Mouse (Mus musculus): ENCODE data around the gene Rrp36. TPM values are rescaled to one million over a fixed set of nuclear protein-coding genes. Genes with fewer than 3 reads are reported as not detected.

Rrp36 gene
- polyA plus RNA-seq, 1 experiment from 2014 or later = 54.0 TPM

DNA sequence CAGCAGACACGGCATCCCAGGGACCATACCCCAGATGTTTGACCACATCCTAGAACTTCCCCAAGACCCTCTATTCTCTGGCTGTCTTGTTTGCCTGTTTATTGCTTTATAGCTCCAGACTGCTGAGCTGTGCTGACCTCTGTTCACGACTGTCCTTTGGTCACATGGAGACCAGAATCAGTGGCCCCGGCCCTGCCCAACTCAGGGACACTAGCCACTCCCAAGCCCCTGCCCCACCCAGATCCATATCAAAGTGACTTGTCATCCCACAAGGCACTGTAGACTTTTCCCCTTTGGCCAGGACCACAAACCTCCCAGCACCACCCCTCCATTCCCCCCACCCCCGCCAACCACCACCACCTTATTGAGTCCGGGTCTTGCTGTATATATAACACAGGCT lies 25.1 kb upstream of the Rrp36 start:
- Histone ChIP-seq H3K4me2 (ENCODE audit: low read depth, low read length) (no peak overlapping the region), H3K9me3 (replicated peaks; ENCODE audit: control insufficient read depth, low read length) (no peaks in the 10 kb centered on the region), H3K27ac (replicated peaks; ENCODE audit: low read depth, low read length) (no peak overlapping the region), H3K4me1 (ENCODE audit: control insufficient read depth, insufficient read depth, low read length) (peaks cover 10% of the 10 kb centered on the region), H3K36me3 (replicated peaks; ENCODE audit: control insufficient read depth, insufficient read depth, low read depth, low read length) (no peaks in the 10 kb centered on the region; the same call in 1 of the 2 replicates), H3K9ac (replicated peaks; ENCODE audit: low read length) (no peak overlapping the region), H3K27me3 (ENCODE audit: control insufficient read depth, insufficient read depth, low read length) (no peaks in the 10 kb centered on the region), H3K4me3 (ENCODE audit: low read depth, low read length) (no peak overlapping the region)
- 87% methylated on average over 5 of the region's 5 CpGs for WGBS
- ATAC-seq (replicated peaks; ENCODE audit: insufficient number of reproducible peaks, low FRiP score, low TSS enrichment, low read depth) (no peak), DNase-seq (ENCODE audit: low spot score) (no peak)

DNA sequence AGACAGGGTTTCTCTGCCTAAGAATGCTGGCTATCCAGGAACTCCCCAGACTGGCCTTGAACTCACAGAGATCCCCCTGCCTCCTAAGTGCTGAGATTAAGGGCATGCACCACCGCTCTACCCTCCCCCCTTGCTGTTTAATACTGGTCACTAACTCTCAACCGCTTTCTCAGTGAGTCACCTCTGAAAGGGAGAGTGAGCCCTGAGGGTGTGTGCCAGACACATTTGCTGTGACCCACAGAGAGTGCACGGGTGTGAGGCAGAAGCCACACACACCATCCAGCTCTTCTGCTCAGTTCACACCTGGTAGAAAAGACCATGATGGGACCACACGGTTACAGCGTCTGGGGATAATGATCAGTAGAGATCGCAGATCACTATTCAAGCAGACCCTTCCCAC lies 24.4 kb upstream of the Rrp36 start:
- WGBS = 88% methylated on average over 6 of the region's 6 CpGs
- no peak for DNase-seq (ENCODE audit: low spot score)

DNA sequence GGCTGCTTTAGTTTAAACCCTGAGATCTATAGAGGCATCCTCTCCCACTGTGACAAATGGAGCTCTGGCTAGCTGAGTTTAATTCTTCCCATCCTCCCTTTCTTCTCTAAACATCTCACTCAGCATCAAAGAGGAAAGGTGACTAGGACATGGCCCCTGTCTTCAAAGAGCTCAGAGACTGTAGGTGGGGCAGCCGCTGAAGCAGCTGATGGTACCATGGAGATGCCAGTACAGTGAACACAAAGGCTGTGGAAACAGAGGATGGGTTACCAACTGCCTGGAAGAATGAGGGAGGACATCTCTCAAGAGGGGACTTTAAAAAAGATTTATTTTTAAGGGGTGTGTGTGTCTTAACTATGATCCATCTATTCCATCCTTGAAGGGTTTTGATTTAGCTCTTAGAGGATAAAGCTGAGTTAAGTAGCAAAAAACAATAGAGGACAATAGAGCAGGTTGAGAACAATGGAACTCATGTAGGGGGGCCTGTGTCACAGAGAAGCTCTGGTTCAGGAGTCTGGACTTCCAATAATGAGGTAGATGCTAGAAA lies 20.4 kb upstream of the Rrp36 start:
- no peaks in the 10 kb centered on the region for H3K9me3 ChIP-seq (replicated peaks; ENCODE audit: control insufficient read depth, low read length)
- no peak overlapping the region for H3K4me3 ChIP-seq (ENCODE audit: low read depth, low read length)
- H3K27ac ChIP-seq (replicated peaks; ENCODE audit: low read depth, low read length) = no peak overlapping the region
- 90% methylated on average over 1 of the region's 1 CpGs for WGBS
- H3K4me2 ChIP-seq (ENCODE audit: low read depth, low read length) = no peak overlapping the region
- ATAC-seq (replicated peaks; ENCODE audit: insufficient number of reproducible peaks, low FRiP score, low TSS enrichment, low read depth) (no peak), DNase-seq (ENCODE audit: low spot score) (no peak)
- no peaks in the 10 kb centered on the region for H3K27me3 ChIP-seq (ENCODE audit: control insufficient read depth, insufficient read depth, low read length)
- H3K36me3 ChIP-seq (replicated peaks; ENCODE audit: control insufficient read depth, insufficient read depth, low read depth, low read length) = peaks cover 2% of the 10 kb centered on the region; the same call in 1 of the 2 replicates
- H3K4me1 ChIP-seq (ENCODE audit: control insufficient read depth, insufficient read depth, low read length) = no peaks in the 10 kb centered on the region
- H3K9ac ChIP-seq (replicated peaks; ENCODE audit: low read length) = no peak overlapping the region

More for the DNA sequence above, 24.4 kb upstream of the Rrp36 start:
- ATAC-seq (replicated peaks; ENCODE audit: insufficient number of reproducible peaks, low FRiP score, low TSS enrichment, low read depth) = no peak
- no peaks in the 10 kb centered on the region for H3K27me3 ChIP-seq (ENCODE audit: control insufficient read depth, insufficient read depth, low read length)
- H3K4me3 ChIP-seq (ENCODE audit: low read depth, low read length) = no peak overlapping the region
- no peaks in the 10 kb centered on the region for H3K9me3 ChIP-seq (replicated peaks; ENCODE audit: control insufficient read depth, low read length)
- no peak overlapping the region for H3K27ac ChIP-seq (replicated peaks; ENCODE audit: low read depth, low read length)
- peaks cover 9% of the 10 kb centered on the region for H3K4me1 ChIP-seq (ENCODE audit: control insufficient read depth, insufficient read depth, low read length)
- H3K36me3 ChIP-seq (replicated peaks; ENCODE audit: control insufficient read depth, insufficient read depth, low read depth, low read length) = no peaks in the 10 kb centered on the region; the same call in 1 of the 2 replicates
- H3K9ac ChIP-seq (replicated peaks; ENCODE audit: low read length) = no peak overlapping the region
- no peak overlapping the region for H3K4me2 ChIP-seq (ENCODE audit: low read depth, low read length)

DNA sequence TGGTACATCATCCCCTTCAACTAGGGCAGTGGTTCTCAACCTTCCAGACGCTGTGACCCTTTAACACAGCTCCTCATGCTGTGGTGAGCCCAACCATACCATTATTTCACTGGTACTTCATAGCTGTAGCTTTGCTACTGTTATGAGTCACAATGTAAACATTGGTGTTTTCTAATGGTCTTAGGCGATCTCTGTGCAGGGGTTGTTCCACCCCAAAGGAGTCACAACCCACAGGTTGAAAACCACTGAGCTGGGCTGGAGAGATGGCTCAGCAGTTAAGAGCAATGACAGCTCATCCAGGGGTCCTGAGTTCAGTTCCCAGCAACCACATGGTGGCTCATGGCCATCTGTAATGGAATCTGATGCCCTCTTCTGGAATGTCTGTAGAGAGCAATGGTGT lies 17.2 kb upstream of the Rrp36 start:
- H3K4me2 ChIP-seq (ENCODE audit: low read depth, low read length) = no peak overlapping the region
- no peaks in the 10 kb centered on the region for H3K9me3 ChIP-seq (replicated peaks; ENCODE audit: control insufficient read depth, low read length)
- H3K27me3 ChIP-seq (ENCODE audit: control insufficient read depth, insufficient read depth, low read length) = no peaks in the 10 kb centered on the region
- 90% methylated on average over 2 of the region's 2 CpGs for WGBS
- no peak overlapping the region for H3K27ac ChIP-seq (replicated peaks; ENCODE audit: low read depth, low read length)
- 0 out of 2 replicates have a peak, but pooled peaks cover 5% of the 10 kb centered on the region for H3K36me3 ChIP-seq (replicated peaks; ENCODE audit: control insufficient read depth, insufficient read depth, low read depth, low read length)
- H3K9ac ChIP-seq (replicated peaks; ENCODE audit: low read length) = no peak overlapping the region
- no peak for DNase-seq (ENCODE audit: low spot score)
- no peak for ATAC-seq (replicated peaks; ENCODE audit: insufficient number of reproducible peaks, low FRiP score, low TSS enrichment, low read depth)
- H3K4me1 ChIP-seq (ENCODE audit: control insufficient read depth, insufficient read depth, low read length) = no peaks in the 10 kb centered on the region
- H3K4me3 ChIP-seq (ENCODE audit: low read depth, low read length) = no peak overlapping the region

DNA sequence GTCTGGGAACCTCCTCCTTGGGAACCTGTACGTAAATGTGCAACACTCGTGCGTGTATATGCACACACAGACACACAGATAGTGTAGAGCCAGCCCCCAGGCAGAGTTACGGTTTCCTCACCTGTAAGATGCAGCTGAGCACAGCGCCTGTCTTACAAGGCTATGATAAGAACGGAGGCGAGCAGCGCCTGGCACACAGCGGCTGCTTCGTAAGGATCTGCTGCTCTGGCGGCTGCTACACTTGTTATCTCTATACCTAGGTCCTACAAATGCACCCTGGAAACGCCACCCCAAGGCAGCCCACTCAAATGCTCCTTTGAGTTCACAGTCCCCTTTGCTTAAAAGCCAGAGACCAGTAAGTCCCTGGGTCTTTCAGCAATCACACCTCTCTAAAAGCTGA lies 16.5 kb upstream of the Rrp36 start:
- 94% methylated on average over 12 of the region's 12 CpGs for WGBS
- Histone ChIP-seq H3K9me3 (replicated peaks; ENCODE audit: control insufficient read depth, low read length) (no peaks in the 10 kb centered on the region), H3K4me3 (ENCODE audit: low read depth, low read length) (no peak overlapping the region), H3K27me3 (ENCODE audit: control insufficient read depth, insufficient read depth, low read length) (no peaks in the 10 kb centered on the region), H3K36me3 (replicated peaks; ENCODE audit: control insufficient read depth, insufficient read depth, low read depth, low read length) (peaks cover 8% of the 10 kb centered on the region; the same call in 1 of the 2 replicates), H3K9ac (replicated peaks; ENCODE audit: low read length) (no peak overlapping the region), H3K4me1 (ENCODE audit: control insufficient read depth, insufficient read depth, low read length) (no peaks in the 10 kb centered on the region), H3K4me2 (ENCODE audit: low read depth, low read length) (no peak overlapping the region), H3K27ac (replicated peaks; ENCODE audit: low read depth, low read length) (no peak overlapping the region)
- no peak for DNase-seq (ENCODE audit: low spot score)
- ATAC-seq (replicated peaks; ENCODE audit: insufficient number of reproducible peaks, low FRiP score, low TSS enrichment, low read depth) = no peak

DNA sequence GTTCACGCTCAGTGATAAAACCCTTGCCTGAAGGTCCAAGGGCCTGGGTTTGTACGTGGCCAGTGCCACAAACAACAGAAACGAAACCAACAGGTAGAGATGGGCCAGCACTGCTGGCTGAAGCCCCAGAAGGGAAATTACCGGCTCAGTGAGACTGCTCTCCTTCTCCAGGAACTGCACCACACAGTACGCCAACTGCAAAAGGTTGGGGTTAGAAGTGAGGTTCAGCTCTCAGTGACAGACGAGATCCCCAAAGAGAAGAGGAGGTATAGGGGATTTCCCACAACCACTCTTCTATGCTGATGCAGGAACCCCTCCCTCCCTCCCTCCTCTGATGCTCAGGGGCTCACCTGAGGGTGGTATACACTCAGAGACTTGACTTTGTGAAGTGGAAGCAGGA lies 11.8 kb upstream of the Rrp36 start:
- peaks cover 16% of the 10 kb centered on the region for H3K36me3 ChIP-seq (replicated peaks; ENCODE audit: control insufficient read depth, insufficient read depth, low read depth, low read length)
- no peak for DNase-seq (ENCODE audit: low spot score)
- H3K9ac ChIP-seq (replicated peaks; ENCODE audit: low read length) = no peak overlapping the region
- no peak overlapping the region for H3K4me3 ChIP-seq (ENCODE audit: low read depth, low read length)
- no peaks in the 10 kb centered on the region for H3K4me1 ChIP-seq (ENCODE audit: control insufficient read depth, insufficient read depth, low read length)
- 94% methylated on average over 6 of the region's 6 CpGs for WGBS
- no peak for ATAC-seq (replicated peaks; ENCODE audit: insufficient number of reproducible peaks, low FRiP score, low TSS enrichment, low read depth)
- H3K9me3 ChIP-seq (replicated peaks; ENCODE audit: control insufficient read depth, low read length) = no peaks in the 10 kb centered on the region
- H3K4me2 ChIP-seq (ENCODE audit: low read depth, low read length) = no peak overlapping the region
- no peak overlapping the region for H3K27ac ChIP-seq (replicated peaks; ENCODE audit: low read depth, low read length)
- no peaks in the 10 kb centered on the region for H3K27me3 ChIP-seq (ENCODE audit: control insufficient read depth, insufficient read depth, low read length)

DNA sequence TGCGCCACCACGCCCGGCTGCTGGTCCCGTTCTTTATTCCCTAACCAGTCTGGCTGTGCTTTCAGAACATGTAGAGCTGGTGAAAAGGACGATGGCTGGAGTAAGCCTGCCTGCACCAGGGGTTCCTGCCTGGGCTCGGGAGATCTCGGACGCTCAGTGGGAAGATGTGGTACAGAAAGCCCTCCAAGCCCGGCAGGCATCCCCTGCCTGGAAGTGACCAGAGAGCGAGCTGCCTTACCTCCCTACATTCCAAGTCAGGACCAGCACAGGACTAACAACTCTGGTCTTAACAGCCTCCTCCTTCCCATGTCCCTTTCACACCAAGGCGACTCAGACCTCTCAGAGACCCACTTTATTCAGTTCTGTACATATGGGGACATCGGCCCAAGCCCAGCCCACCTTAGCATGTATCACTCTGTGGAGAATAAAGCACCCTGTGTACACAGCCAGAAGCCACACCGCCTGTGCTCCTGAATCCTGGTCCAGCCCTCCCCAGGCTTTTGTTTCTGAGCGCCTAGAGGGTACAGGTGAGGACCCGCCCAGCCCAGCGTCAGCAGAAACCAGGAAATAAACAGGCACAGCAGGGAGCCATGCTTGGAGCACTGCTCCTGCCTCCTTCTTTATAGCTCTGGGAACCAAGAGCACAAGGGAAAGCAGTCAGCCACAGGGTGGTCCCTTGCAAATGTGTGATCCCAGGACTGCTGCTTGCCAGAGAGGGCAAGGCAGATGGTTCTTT lies 8.7 kb upstream of the Rrp36 start:
- Histone ChIP-seq H3K27me3 (ENCODE audit: control insufficient read depth, insufficient read depth, low read length) (no peaks in the 10 kb centered on the region), H3K9me3 (replicated peaks; ENCODE audit: control insufficient read depth, low read length) (no peaks in the 10 kb centered on the region), H3K9ac (replicated peaks; ENCODE audit: low read length) (no peak overlapping the region), H3K4me3 (ENCODE audit: low read depth, low read length) (no peak overlapping the region), H3K27ac (replicated peaks; ENCODE audit: low read depth, low read length) (no peak overlapping the region), H3K4me1 (ENCODE audit: control insufficient read depth, insufficient read depth, low read length) (peaks cover 7% of the 10 kb centered on the region), H3K4me2 (ENCODE audit: low read depth, low read length) (no peak overlapping the region), H3K36me3 (replicated peaks; ENCODE audit: control insufficient read depth, insufficient read depth, low read depth, low read length) (peaks cover 16% of the 10 kb centered on the region)
- ATAC-seq (replicated peaks; ENCODE audit: insufficient number of reproducible peaks, low FRiP score, low TSS enrichment, low read depth) = no peak
- 85% methylated on average over 16 of the region's 16 CpGs for WGBS
- no peak for DNase-seq (ENCODE audit: low spot score)

DNA sequence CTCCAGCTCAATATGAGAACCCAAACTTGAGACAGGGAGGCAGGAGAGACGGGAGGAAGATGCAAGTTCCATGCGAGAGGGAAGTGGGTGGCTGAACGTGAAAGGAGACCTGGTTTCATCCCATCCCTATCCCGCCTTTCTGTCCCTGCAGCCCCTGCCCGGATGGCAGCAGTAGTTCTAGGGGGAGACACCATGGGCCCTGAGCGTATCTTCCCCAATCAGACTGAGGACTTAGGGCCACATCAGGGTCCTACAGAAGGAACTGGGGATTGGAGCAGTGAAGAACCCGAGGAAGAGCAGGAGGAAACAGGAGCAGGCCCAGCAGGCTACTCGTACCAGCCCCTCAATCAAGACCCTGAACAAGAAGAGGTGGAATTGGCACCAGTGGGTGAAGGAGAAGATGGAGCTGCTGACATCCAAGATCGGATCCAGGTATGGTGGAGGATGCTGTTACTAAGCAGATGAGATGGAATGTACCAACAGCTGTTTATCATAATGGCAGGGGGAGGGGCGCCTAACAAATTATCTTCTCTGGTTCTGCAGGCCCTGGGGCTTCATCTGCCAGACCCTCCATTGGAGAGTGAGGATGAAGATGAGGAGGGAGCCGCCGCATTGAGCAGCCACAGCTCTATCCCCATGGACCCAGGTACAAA lies 7.4 kb upstream of the Rrp36 start:
- no peak overlapping the region for H3K27ac ChIP-seq (replicated peaks; ENCODE audit: low read depth, low read length)
- H3K4me1 ChIP-seq (ENCODE audit: control insufficient read depth, insufficient read depth, low read length) = peaks cover 7% of the 10 kb centered on the region
- no peaks in the 10 kb centered on the region for H3K27me3 ChIP-seq (ENCODE audit: control insufficient read depth, insufficient read depth, low read length)
- WGBS = 21% methylated on average over 12 of the region's 12 CpGs
- H3K36me3 ChIP-seq (replicated peaks; ENCODE audit: control insufficient read depth, insufficient read depth, low read depth, low read length) = peaks cover 22% of the 10 kb centered on the region
- peak overlapping the region; percentile 83 for H3K4me3 ChIP-seq (ENCODE audit: low read depth, low read length)
- no peaks in the 10 kb centered on the region for H3K9me3 ChIP-seq (replicated peaks; ENCODE audit: control insufficient read depth, low read length)
- peak overlapping the region; percentile 83 for H3K4me2 ChIP-seq (ENCODE audit: low read depth, low read length)
- no peak for ATAC-seq (replicated peaks; ENCODE audit: insufficient number of reproducible peaks, low FRiP score, low TSS enrichment, low read depth)
- peak overlapping the region; percentile 63 for H3K9ac ChIP-seq (replicated peaks; ENCODE audit: low read length)
- peak; percentile 32 for DNase-seq (ENCODE audit: low spot score)

Data from embryonic facial prominence, embryonic 11.5 days (tissue).